Mouse (Mus musculus): ENCODE data around the gene Prim1.

GRCm38 (mm10) chr10:128030860-128031259 is 15.9 kb downstream of the Prim1 start:
- no peak for TF ChIP-seq POLR2A (IDR thresholded peaks at IDR 0.05; ENCODE audit: borderline replicate concordance, extremely low read depth, low read depth, low read length)
- no peak for TF ChIP-seq CTCF (IDR thresholded peaks at IDR 0.05; ENCODE audit: insufficient read depth, low read length)
